Mouse (Mus musculus): ENCODE measurements around the gene Pcp4. TPM values are rescaled to one million over a fixed set of nuclear protein-coding genes. Genes with fewer than 3 reads are reported as not detected.

Gene Pcp4
- polyA plus RNA-seq, 1 experiment from 2014 or later: 136 TPM

GRCm38 (mm10) chr16:96536426-96536825 lies 69.0 kb downstream of the Pcp4 start:
- Histone ChIP-seq H3K36me3 (no peaks in the 10 kb centered on the region), H3K9ac (no peak overlapping the region), H3K4me2 (no peak overlapping the region), H3K27ac (replicated peaks) (no peak overlapping the region), H3K4me1 (replicated peaks) (no peaks in the 10 kb centered on the region), H3K4me3 (no peak overlapping the region), H3K27me3 (no peaks in the 10 kb centered on the region), H3K9me3 (no peaks in the 10 kb centered on the region)
- ATAC-seq (ENCODE audit: low read depth): no peak

DNA sequence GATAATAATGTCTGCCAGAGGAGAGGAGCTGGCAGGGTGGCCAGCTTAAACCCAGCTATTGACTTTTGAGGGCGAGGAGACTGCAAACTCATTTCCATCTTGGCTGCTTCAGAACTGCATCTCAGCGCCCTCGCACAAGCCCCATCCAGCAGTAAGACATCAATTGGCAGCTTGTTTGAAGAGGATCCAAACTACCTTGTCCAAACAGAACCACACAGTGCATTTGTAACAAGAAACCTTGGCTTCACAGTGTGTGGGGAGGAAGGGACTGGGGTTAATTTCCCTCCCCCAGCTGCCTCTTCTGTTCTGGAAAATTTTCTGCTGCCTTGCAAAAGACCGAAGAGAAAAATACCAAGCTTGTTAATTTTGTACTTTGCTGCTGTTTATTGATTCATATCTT lies 71.7 kb downstream of the Pcp4 start:
- no peak for ATAC-seq (ENCODE audit: low read depth)
- H3K36me3 ChIP-seq: no peaks in the 10 kb centered on the region
- no peak overlapping the region for H3K4me3 ChIP-seq

DNA sequence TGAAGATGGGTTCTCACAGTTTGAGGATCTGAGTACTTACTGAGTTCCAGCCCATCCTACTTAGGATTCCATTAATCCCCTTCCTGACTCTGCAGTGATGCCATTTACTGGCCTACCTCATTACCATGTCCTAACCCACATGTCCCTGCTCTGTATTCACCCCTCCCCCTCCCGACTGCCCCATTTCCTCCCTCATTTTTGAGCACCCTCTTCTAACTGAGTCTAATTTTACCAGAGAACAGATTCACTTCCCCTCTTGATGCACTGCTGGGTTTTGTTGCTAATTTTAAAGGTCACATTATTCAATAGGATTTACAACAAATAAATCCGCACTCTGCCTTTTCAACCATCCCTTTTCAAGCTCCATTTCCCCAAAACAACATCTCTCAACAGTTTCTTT lies 73.7 kb downstream of the Pcp4 start:
- no peak overlapping the region for H3K4me2 ChIP-seq
- no peaks in the 10 kb centered on the region for H3K4me1 ChIP-seq (replicated peaks)
- no peaks in the 10 kb centered on the region for H3K9me3 ChIP-seq
- no peak overlapping the region for H3K9ac ChIP-seq
- H3K4me3 ChIP-seq: no peak overlapping the region
- no peaks in the 10 kb centered on the region for H3K27me3 ChIP-seq
- H3K36me3 ChIP-seq: no peaks in the 10 kb centered on the region
- no peak for ATAC-seq (ENCODE audit: low read depth)
- 67% methylated on average over 2 of the region's 2 CpGs for WGBS
- no peak overlapping the region for H3K27ac ChIP-seq (replicated peaks)

More for the DNA sequence above, 71.7 kb downstream of the Pcp4 start:
- no peak overlapping the region for H3K27ac ChIP-seq (replicated peaks)
- no peaks in the 10 kb centered on the region for H3K27me3 ChIP-seq
- H3K9me3 ChIP-seq: no peaks in the 10 kb centered on the region
- H3K4me2 ChIP-seq: no peak overlapping the region
- no peak overlapping the region for H3K9ac ChIP-seq
- H3K4me1 ChIP-seq (replicated peaks): no peaks in the 10 kb centered on the region
- 86% methylated on average over 4 of the region's 4 CpGs for WGBS

GRCm38 (mm10) chr16:96552680-96553079 lies 85.3 kb downstream of the Pcp4 start:
- Histone ChIP-seq H3K4me3 (no peak overlapping the region), H3K36me3 (no peaks in the 10 kb centered on the region), H3K9me3 (no peaks in the 10 kb centered on the region), H3K27me3 (no peaks in the 10 kb centered on the region), H3K9ac (no peak overlapping the region), H3K27ac (replicated peaks) (no peak overlapping the region), H3K4me1 (replicated peaks) (no peaks in the 10 kb centered on the region), H3K4me2 (no peak overlapping the region)
- no peak for ATAC-seq (ENCODE audit: low read depth)
- 81% methylated on average over 2 of the region's 2 CpGs for WGBS

DNA sequence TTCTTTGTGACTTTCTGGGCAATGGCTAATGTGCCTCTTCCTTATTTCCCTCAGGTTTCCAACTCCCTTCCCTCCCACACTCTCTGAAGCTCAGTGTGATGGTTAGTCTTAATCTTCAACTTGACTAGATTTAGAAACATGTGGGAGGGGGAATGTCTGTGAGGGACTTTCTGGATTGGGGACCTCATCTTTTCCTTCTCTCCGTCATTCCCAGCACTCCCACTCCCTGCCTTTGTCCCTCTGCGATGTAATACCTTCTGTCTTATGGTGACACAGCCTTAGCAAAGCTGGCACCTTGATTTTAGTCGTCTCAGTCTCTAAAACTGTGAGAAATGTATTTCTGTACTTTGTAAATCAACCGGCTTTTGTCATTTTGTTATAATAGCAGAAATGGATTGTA lies 88.0 kb downstream of the Pcp4 start:
- no peak overlapping the region for H3K27ac ChIP-seq (replicated peaks)
- 82% methylated on average over 4 of the region's 4 CpGs for WGBS

DNA sequence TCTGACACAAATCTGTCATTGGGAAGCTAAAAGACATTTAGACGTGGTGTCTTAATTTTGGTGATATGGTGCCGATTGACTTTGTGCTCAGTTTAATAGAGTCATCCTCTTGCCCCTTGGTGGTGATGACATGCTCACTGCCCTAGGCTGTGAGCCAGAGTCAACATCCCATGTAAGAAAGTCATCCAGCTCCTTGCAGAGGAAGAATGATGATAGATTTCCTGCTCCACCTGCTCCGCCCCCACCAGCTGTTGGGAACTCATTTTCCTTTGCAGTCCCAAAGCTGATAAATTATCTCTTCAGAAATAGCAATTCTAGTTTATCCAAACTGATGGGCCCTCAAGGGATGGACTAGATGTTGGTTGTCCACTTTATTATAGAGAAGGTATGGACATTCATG lies 89.2 kb downstream of the Pcp4 start:
- Histone ChIP-seq H3K36me3 (no peaks in the 10 kb centered on the region), H3K9ac (no peak overlapping the region), H3K9me3 (no peaks in the 10 kb centered on the region), H3K27me3 (no peaks in the 10 kb centered on the region), H3K27ac (replicated peaks) (no peak overlapping the region), H3K4me2 (no peak overlapping the region), H3K4me1 (replicated peaks) (no peaks in the 10 kb centered on the region), H3K4me3 (no peak overlapping the region)
- 63% methylated on average over 3 of the region's 3 CpGs for WGBS
- no peak for ATAC-seq (ENCODE audit: low read depth)

More for the DNA sequence above, 88.0 kb downstream of the Pcp4 start:
- Histone ChIP-seq H3K9ac (no peak overlapping the region), H3K9me3 (no peaks in the 10 kb centered on the region), H3K4me3 (no peak overlapping the region), H3K27me3 (no peaks in the 10 kb centered on the region), H3K4me2 (no peak overlapping the region), H3K4me1 (replicated peaks) (no peaks in the 10 kb centered on the region), H3K36me3 (no peaks in the 10 kb centered on the region)
- ATAC-seq (ENCODE audit: low read depth): no peak

DNA sequence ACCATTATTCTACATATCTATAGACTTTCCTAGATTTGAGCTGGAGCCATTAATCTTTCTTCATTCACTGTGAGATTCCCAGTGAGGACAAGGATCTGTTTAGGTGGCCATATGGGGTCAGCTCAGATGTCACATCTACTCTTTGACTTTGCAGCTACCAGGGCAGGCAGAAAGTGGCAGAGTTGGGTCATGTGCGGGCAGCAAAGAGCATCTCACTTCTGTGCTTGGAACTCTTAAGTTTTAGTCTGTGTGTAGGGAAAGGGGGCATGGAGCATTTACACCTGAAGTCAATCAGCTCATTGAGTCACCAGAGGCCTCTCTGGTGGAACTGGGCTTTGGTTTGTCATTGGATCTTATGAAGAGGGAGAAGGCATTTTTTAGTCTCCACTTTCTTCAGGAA lies 90.9 kb downstream of the Pcp4 start:
- no peak for ATAC-seq (ENCODE audit: low read depth)
- Histone ChIP-seq H3K4me2 (no peak overlapping the region), H3K4me1 (replicated peaks) (peaks cover 14% of the 10 kb centered on the region), H3K9me3 (no peaks in the 10 kb centered on the region), H3K27ac (replicated peaks) (no peak overlapping the region), H3K4me3 (no peak overlapping the region), H3K36me3 (no peaks in the 10 kb centered on the region), H3K9ac (no peak overlapping the region), H3K27me3 (no peaks in the 10 kb centered on the region)
- 97% methylated on average over 1 of the region's 1 CpGs for WGBS

DNA sequence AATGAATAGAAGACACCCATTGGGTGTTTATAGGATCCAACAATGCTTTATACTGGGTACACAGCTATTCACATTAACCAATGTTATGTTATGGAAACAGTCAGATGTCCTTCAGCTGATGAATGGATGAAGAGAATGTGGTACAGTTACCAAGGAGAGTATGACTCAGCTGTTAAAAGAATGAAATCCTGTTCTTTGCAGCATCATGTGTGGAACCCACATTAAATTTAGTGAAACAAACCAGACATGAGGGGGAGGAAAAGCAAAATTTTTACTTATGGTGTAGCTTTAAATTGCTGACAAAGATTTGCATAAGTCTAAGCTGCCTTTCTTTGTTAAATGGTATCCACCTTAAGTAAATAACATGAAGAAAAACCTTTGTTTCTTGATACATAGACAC lies 92.4 kb downstream of the Pcp4 start:
- no peak overlapping the region for H3K27ac ChIP-seq (replicated peaks)
- no peak overlapping the region for H3K9ac ChIP-seq
- no peaks in the 10 kb centered on the region for H3K9me3 ChIP-seq
- H3K27me3 ChIP-seq: no peaks in the 10 kb centered on the region
- H3K4me1 ChIP-seq (replicated peaks): peaks cover 24% of the 10 kb centered on the region
- no peaks in the 10 kb centered on the region for H3K36me3 ChIP-seq
- no peak overlapping the region for H3K4me3 ChIP-seq
- no peak for ATAC-seq (ENCODE audit: low read depth)
- H3K4me2 ChIP-seq: no peak overlapping the region

GRCm38 (mm10) chr16:96563350-96564257 lies 96.2 kb downstream of the Pcp4 start:
- no peak overlapping the region for H3K9ac ChIP-seq
- no peak overlapping the region for H3K4me3 ChIP-seq
- H3K4me1 ChIP-seq (replicated peaks): peaks cover 24% of the 10 kb centered on the region
- H3K36me3 ChIP-seq: no peaks in the 10 kb centered on the region
- no peaks in the 10 kb centered on the region for H3K9me3 ChIP-seq
- peak overlapping the region; percentile 69 for H3K27ac ChIP-seq (replicated peaks)
- WGBS: 29% methylated on average over 8 of the region's 8 CpGs
- no peak overlapping the region for H3K4me2 ChIP-seq
- H3K27me3 ChIP-seq: no peaks in the 10 kb centered on the region
- ATAC-seq (ENCODE audit: low read depth): peak; percentile 59

- H3K36me3 ChIP-seq: no peaks in the 10 kb centered on the region
- no peak overlapping the region for H3K9ac ChIP-seq
- no peaks in the 10 kb centered on the region for H3K27me3 ChIP-seq
- H3K4me1 ChIP-seq (replicated peaks): peaks cover 23% of the 10 kb centered on the region
- no peak overlapping the region for H3K27ac ChIP-seq (replicated peaks)
- ATAC-seq (ENCODE audit: low read depth): no peak
- no peaks in the 10 kb centered on the region for H3K9me3 ChIP-seq
- H3K4me3 ChIP-seq: no peak overlapping the region
- WGBS: 59% methylated on average over 3 of the region's 3 CpGs
- no peak overlapping the region for H3K4me2 ChIP-seq
These were observed 100.0 kb downstream of the Pcp4 start for GRCm38 (mm10) chr16:96567428-96567827.

Other genes starting within 250 kb of the Pcp4 start
- 2.3 and 3.0 TPM in 2 replicates for gene B3galt5, start 231.8 kb upstream of the Pcp4 start, polyA plus RNA-seq (2015; fragmentation: Nextera tagmentation; extraction: Ambion mirVana)
- not detected in 2 replicates for gene Itgb2l, start 24.0 kb upstream of the Pcp4 start, polyA plus RNA-seq (2015; fragmentation: Nextera tagmentation; extraction: Ambion mirVana)